Mouse (Mus musculus) frontal cortex, adult 2 months (tissue): ENCODE data around the gene Vmn1r50. TPM values are rescaled to one million over a fixed set of nuclear protein-coding genes. Genes with fewer than 3 reads are reported as not detected.
"Not testable (repeated sequence)": the region's sequence is repeated elsewhere in the genome, so short reads cannot be mapped to it uniquely, and the experiment has no call there.

Experiments
- DNase-seq, 2 experiments: peaks; one replicate each; pipeline ENCODE4 v3.0.0; 2022; ENCODE audit warnings: low spot score in 1 of 2; ENCODE audit errors: extremely low spot score in 1 of 2
- polyA plus RNA-seq: library from polyadenylated mRNA; depleted of rRNA; stranded (reverse); fragments of >200 nt; gene quantifications from 2 replicates; pipeline ENCODE4 v1.2.3, GENCODE M21; 2012; rRNA removed

Gene Vmn1r50
- not detected in 2 replicates for polyA plus RNA-seq

DNA sequence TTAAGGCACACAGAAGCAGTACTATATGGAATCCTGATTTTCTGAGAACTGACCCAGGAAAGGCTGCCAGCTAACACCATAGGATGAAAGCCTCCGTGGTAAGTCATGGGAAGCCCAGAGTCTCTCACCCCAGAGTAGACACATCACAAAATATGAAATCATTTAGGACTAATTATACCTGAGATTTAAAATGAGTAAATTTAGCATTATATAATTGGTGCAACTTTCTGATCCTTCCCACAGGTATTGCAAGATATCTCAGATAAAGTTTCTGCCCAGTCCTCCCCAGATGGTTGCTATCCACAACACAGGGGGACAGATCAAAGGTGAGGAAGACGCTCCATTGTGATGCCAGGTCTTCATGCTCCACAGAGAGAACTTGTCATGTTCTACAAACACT lies at the start of gene Vmn1r50:
TSS of gene Vmn1r50 (plus strand) at position 301 of the 400 bp plus-strand sequence.
- DNase-seq, result no peak

DNA sequence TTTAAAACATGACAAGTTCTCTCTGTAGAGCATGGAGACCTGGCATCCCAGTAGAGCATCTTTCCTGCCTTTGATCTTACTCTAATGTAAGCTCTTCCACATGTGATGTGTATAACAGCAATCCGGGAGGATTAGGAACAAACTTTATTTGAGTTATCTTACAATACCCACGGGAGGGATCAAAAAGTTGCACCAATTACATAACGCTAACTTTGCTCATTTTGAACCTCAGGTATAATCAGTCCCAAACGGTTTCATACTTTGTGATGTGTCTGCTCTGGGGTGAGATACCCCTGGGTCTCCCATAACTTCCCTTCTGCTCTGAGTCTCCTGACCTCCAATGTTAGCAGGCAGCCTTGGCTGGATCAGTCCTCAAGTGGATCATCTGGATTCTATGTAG lies 22.8 kb upstream of the Vmn1r50 start, which contains the start of gene Vmn1r49:
TSS of gene Vmn1r49 (minus strand) at position 101 of the 400 bp plus-strand sequence.
- no peak for DNase-seq

GRCm38 (mm10) chr6:90100566-90100965 lies 664 bp upstream of the Vmn1r50 start:
- no peak for DNase-seq

DNA sequence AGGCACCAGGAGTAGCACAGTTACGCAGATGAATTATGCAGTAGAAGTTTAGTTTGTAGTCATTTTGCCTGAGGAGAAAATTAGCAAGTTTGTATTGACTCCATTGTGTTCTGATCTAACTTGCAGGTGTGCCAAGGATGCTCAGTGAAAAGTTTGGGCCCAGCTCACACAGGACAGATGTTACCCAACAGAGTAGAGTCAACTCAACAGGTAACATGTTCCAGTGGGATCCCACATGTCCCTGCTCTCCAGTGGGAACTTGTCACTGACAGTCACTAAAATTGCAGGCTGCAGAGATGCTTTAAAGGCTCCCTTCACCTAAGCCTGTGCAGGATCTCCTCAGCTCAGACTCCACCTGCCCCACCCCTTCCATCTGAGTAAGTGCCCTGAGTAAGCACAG lies 21.1 kb downstream of the Vmn1r50 start, which contains the start of gene Vmn1r51:
TSS of gene Vmn1r51 (plus strand) at position 301 of the 400 bp plus-strand sequence.
- DNase-seq, result not testable (repeated sequence)

Other genes with a start within 250 kb of the Vmn1r50 start
- not detected in 2 replicates for gene Vmn1r42, start 225.0 kb upstream of the Vmn1r50 start, polyA plus RNA-seq
- gene Vmn1r43, start 225.0 kb upstream of the Vmn1r50 start, polyA plus RNA-seq, result not detected in 2 replicates
- gene Vmn1r44, start 217.8 kb upstream of the Vmn1r50 start, polyA plus RNA-seq, result not detected in 2 replicates
- gene Vmn1r45, start 160.8 kb upstream of the Vmn1r50 start, polyA plus RNA-seq, result not detected in 2 replicates
- gene Vmn1r46, start 132.1 kb upstream of the Vmn1r50 start, polyA plus RNA-seq, result not detected in 2 replicates
- gene Vmn1r47, start 85.3 kb upstream of the Vmn1r50 start, polyA plus RNA-seq, result not detected in 2 replicates
- not detected in 2 replicates for gene Vmn1r48, start 64.6 kb upstream of the Vmn1r50 start, polyA plus RNA-seq
- not detected in 2 replicates for gene Vmn1r49, start 22.9 kb upstream of the Vmn1r50 start, polyA plus RNA-seq
- gene Vmn1r51, start 21.2 kb downstream of the Vmn1r50 start, polyA plus RNA-seq, result not detected in 2 replicates
- gene Vmn1r52, start 73.4 kb downstream of the Vmn1r50 start, polyA plus RNA-seq, result not detected in 2 replicates
- not detected in 2 replicates for gene V1ra8, start 101.4 kb downstream of the Vmn1r50 start, polyA plus RNA-seq
- not detected in 2 replicates for gene Vmn1r53, start 123.0 kb downstream of the Vmn1r50 start, polyA plus RNA-seq
- gene Vmn1r54, start 144.9 kb downstream of the Vmn1r50 start, polyA plus RNA-seq, result not detected in 2 replicates
- gene BC048671, start 199.8 kb downstream of the Vmn1r50 start, polyA plus RNA-seq, result not detected in 2 replicates
- 0.04 and 0.17 TPM in 2 replicates for gene Chst13, start 223.8 kb downstream of the Vmn1r50 start, polyA plus RNA-seq
- gene Uroc1, start 231.9 kb downstream of the Vmn1r50 start, polyA plus RNA-seq, result not detected in 2 replicates